Comparison of ENCODE assay signal across 21 mouse cellular contexts in the genomic region with DNA sequence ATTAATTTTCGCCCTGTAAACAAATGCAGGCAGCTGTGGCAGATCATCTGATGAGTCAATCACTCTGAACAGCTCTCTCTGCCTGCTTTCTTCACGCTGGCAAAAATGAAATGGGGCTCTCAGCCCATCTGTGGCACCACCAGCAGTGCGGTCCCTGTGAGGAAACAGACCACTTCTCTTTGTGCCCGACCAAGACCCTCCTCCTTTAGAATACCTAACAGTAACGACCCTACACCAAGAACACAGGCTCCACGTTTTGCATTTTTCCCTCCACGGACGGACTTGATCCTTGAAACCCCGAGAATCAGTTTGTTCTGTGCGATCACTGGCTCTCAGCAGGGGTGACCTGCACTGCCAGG.
A peak's percentile ranks its signal among the peaks of the same experiment; 100 is the strongest.
DNase-seq lines count a peak whose midpoint lies in the region; ATAC-seq and TF ChIP-seq lines count a peak whose summit lies in the region.
"Had no signal": no experiment of that assay in that cellular context is flagged by ENCODE, and none has a peak within 500 bp of the region (broad histone marks: within the 10 kb centered on the region; RNA-seq: fewer than 3 reads in every experiment).

No protein-coding gene starts in this region.

- DNase-seq in forebrain, embryonic 10.5 days (ENCODE audit: extremely low spot score, low spot score) = no peak
- no peak for DNase-seq in forebrain, embryonic 11.5 days (ENCODE audit: low spot score)
- no peak for DNase-seq in embryonic facial prominence, embryonic 10.5 days (ENCODE audit: low spot score)
- no peak for DNase-seq in heart, postnatal 4 days
- DNase-seq in kidney, postnatal 25 days = no peak
- DNase-seq: gastrocnemius, postnatal 25 days; heart, postnatal 14 days; liver, embryonic 13.5 days; thymus, postnatal 14 days had no signal

- TF ChIP-seq CTCF in olfactory bulb, adult 2 months (IDR thresholded peaks at IDR 0.05; ENCODE audit: insufficient read depth, low read depth, low read length) = no peak

- no peak overlapping the region for H3K4me3 ChIP-seq in forebrain, embryonic 10.5 days
- no peak overlapping the region for H3K4me3 ChIP-seq in forebrain, embryonic 11.5 days (ENCODE audit: low read depth, low read length)
- H3K4me3 ChIP-seq in hindbrain, embryonic 12.5 days = no peak overlapping the region
- no peak overlapping the region for H3K4me3 ChIP-seq in midbrain, embryonic 12.5 days
- no peak overlapping the region for H3K4me3 ChIP-seq in olfactory bulb, adult 2 months (ENCODE audit: insufficient read depth, low read depth, low read length)
- H3K4me3 ChIP-seq in embryonic facial prominence, embryonic 10.5 days = no peak overlapping the region
- H3K4me3 ChIP-seq: embryonic facial prominence, embryonic 15.5 days; intestine, embryonic 15.5 days; kidney, embryonic 15.5 days; left cerebral cortex, adult 2 months; liver, embryonic 13.5 days; lung, embryonic 15.5 days had no signal

- no peak for TF ChIP-seq POLR2A in olfactory bulb, adult 2 months (IDR thresholded peaks at IDR 0.05; ENCODE audit: insufficient read depth, low read depth, low read length)

- no peaks in the 10 kb centered on the region for H3K27me3 ChIP-seq in forebrain, embryonic 10.5 days (ENCODE audit: poor library complexity, severe bottlenecking)
- no peaks in the 10 kb centered on the region for H3K27me3 ChIP-seq in forebrain, embryonic 11.5 days (ENCODE audit: control insufficient read depth, insufficient read depth, low read length)
- no peaks in the 10 kb centered on the region for H3K27me3 ChIP-seq in hindbrain, embryonic 12.5 days
- peaks cover 7% of the 10 kb centered on the region; the same call in 1 of the 2 replicates for H3K27me3 ChIP-seq in midbrain, embryonic 12.5 days
- H3K27me3 ChIP-seq in embryonic facial prominence, embryonic 10.5 days (replicated peaks; ENCODE audit: low read depth, poor library complexity, severe bottlenecking) = no peaks in the 10 kb centered on the region
- H3K27me3 ChIP-seq: intestine, embryonic 15.5 days; liver, embryonic 13.5 days; lung, embryonic 15.5 days had no signal

- no peaks in the 10 kb centered on the region for H3K9me3 ChIP-seq in forebrain, embryonic 10.5 days
- no peaks in the 10 kb centered on the region for H3K9me3 ChIP-seq in forebrain, embryonic 11.5 days (ENCODE audit: control insufficient read depth, low read length)
- H3K9me3 ChIP-seq in hindbrain, embryonic 12.5 days (replicated peaks) = no peaks in the 10 kb centered on the region
- no peaks in the 10 kb centered on the region for H3K9me3 ChIP-seq in midbrain, embryonic 12.5 days
- no peaks in the 10 kb centered on the region for H3K9me3 ChIP-seq in embryonic facial prominence, embryonic 10.5 days
- H3K9me3 ChIP-seq: embryonic facial prominence, embryonic 15.5 days; intestine, embryonic 15.5 days; kidney, embryonic 15.5 days; liver, embryonic 13.5 days; lung, embryonic 15.5 days had no signal

- H3K4me2 ChIP-seq in forebrain, embryonic 11.5 days (ENCODE audit: low read depth, low read length, severe bottlenecking) = no peak overlapping the region
- no peak overlapping the region for H3K4me2 ChIP-seq in hindbrain, embryonic 12.5 days (replicated peaks)
- H3K4me2 ChIP-seq in midbrain, embryonic 12.5 days (replicated peaks) = no peak overlapping the region
- H3K4me2 ChIP-seq: embryonic facial prominence, embryonic 15.5 days; heart, embryonic 11.5 days; intestine, embryonic 15.5 days; kidney, embryonic 15.5 days; liver, embryonic 13.5 days; lung, embryonic 15.5 days had no signal

- ATAC-seq in forebrain, embryonic 11.5 days (replicated peaks; ENCODE audit: low FRiP score) = no peak
- peak; percentile 62 for ATAC-seq in hindbrain, embryonic 12.5 days (ENCODE audit: low FRiP score)
- peak; percentile 2; the same call in 1 of the 2 replicates for ATAC-seq in midbrain, embryonic 12.5 days (ENCODE audit: low FRiP score, low read depth)
- ATAC-seq: CD4-positive, CD25-positive, alpha-beta regulatory T cell, adult 4 months; intestine, embryonic 15.5 days had no signal

- 77% methylated on average over 10 of the region's 10 CpGs for WGBS in forebrain, embryonic 10.5 days
- 70% methylated on average over 10 of the region's 10 CpGs for WGBS in forebrain, embryonic 11.5 days
- whole genome bisulfite sequencing in hindbrain, embryonic 12.5 days = 44% methylated on average over 10 of the region's 10 CpGs
- 47% methylated on average over 10 of the region's 10 CpGs for WGBS in midbrain, embryonic 12.5 days
- WGBS in olfactory bulb, adult 2 months = 66% methylated on average over 10 of the region's 10 CpGs
- 71% methylated on average over 10 of the region's 10 CpGs for WGBS in embryonic facial prominence, embryonic 10.5 days

- H3K36me3 ChIP-seq in forebrain, embryonic 10.5 days (replicated peaks) = no peaks in the 10 kb centered on the region
- H3K36me3 ChIP-seq in forebrain, embryonic 11.5 days (ENCODE audit: control insufficient read depth, insufficient read depth, low read length) = no peaks in the 10 kb centered on the region
- no peaks in the 10 kb centered on the region for H3K36me3 ChIP-seq in hindbrain, embryonic 12.5 days
- no peaks in the 10 kb centered on the region for H3K36me3 ChIP-seq in midbrain, embryonic 12.5 days
- H3K36me3 ChIP-seq in embryonic facial prominence, embryonic 10.5 days (replicated peaks) = no peaks in the 10 kb centered on the region
- H3K36me3 ChIP-seq: embryonic facial prominence, embryonic 15.5 days; G1E; intestine, embryonic 15.5 days; kidney, embryonic 15.5 days; liver, embryonic 13.5 days; lung, embryonic 15.5 days had no signal

- 0 out of 2 replicates have a peak overlapping the region, but pooled peaks have one; percentile 60 for H3K27ac ChIP-seq in forebrain, embryonic 10.5 days
- H3K27ac ChIP-seq in forebrain, embryonic 11.5 days (ENCODE audit: low read depth, low read length) = no peak overlapping the region
- H3K27ac ChIP-seq in hindbrain, embryonic 12.5 days = peak overlapping the region; percentile 50; the same call in 1 of the 2 replicates
- H3K27ac ChIP-seq in midbrain, embryonic 12.5 days (replicated peaks) = peak overlapping the region; percentile 68
- H3K27ac ChIP-seq in olfactory bulb, adult 2 months (ENCODE audit: insufficient read depth, low read depth, low read length) = 0 out of 2 replicates have a peak overlapping the region, but pooled peaks have one; percentile 5
- H3K27ac ChIP-seq in embryonic facial prominence, embryonic 10.5 days (replicated peaks) = no peak overlapping the region
- H3K27ac ChIP-seq: embryonic facial prominence, embryonic 15.5 days; intestine, embryonic 15.5 days; kidney, embryonic 15.5 days; left cerebral cortex, adult 2 months; liver, embryonic 13.5 days; lung, embryonic 15.5 days; macrophage had no signal

- no peak overlapping the region for H3K9ac ChIP-seq in forebrain, embryonic 11.5 days (ENCODE audit: low read length)
- no peak overlapping the region for H3K9ac ChIP-seq in hindbrain, embryonic 12.5 days
- H3K9ac ChIP-seq in midbrain, embryonic 12.5 days (replicated peaks) = no peak overlapping the region
- H3K9ac ChIP-seq: embryonic facial prominence, embryonic 15.5 days; intestine, embryonic 15.5 days; kidney, embryonic 15.5 days; liver, embryonic 13.5 days; lung, embryonic 15.5 days had no signal

- peaks cover 48% of the 10 kb centered on the region for H3K4me1 ChIP-seq in forebrain, embryonic 10.5 days
- no peaks in the 10 kb centered on the region for H3K4me1 ChIP-seq in forebrain, embryonic 11.5 days (replicated peaks; ENCODE audit: control insufficient read depth, insufficient read depth, low read length)
- peaks cover 47% of the 10 kb centered on the region for H3K4me1 ChIP-seq in hindbrain, embryonic 12.5 days
- H3K4me1 ChIP-seq in midbrain, embryonic 12.5 days = peaks cover 32% of the 10 kb centered on the region
- H3K4me1 ChIP-seq in olfactory bulb, adult 2 months (ENCODE audit: control insufficient read depth, insufficient read depth, low read length) = peaks cover 30% of the 10 kb centered on the region
- H3K4me1 ChIP-seq in embryonic facial prominence, embryonic 10.5 days = peaks cover 40% of the 10 kb centered on the region
- H3K4me1 ChIP-seq: intestine, embryonic 15.5 days; liver, embryonic 13.5 days; lung, embryonic 15.5 days had no signal

Comparison
In these comparisons a context has a peak if more than half of its experiments do, and no peak if none do; other contexts are left out.
1. H3K27ac ChIP-seq: peak in forebrain, embryonic 10.5 days (single experiment), hindbrain, embryonic 12.5 days (single experiment), midbrain, embryonic 12.5 days (single experiment) and olfactory bulb, adult 2 months (single experiment); none in forebrain, embryonic 11.5 days (single experiment) and embryonic facial prominence, embryonic 10.5 days (single experiment).